Mouse (Mus musculus) liver, adult 2 months (tissue): ENCODE results near the gene Castor1.

ENCODE experiments used
- CTCF ChIP-seq: fragments of 200-500 bp; IDR thresholded peaks from 2 replicates; pipeline ENCODE4 v1.5.1; 2011; ENCODE audit warnings: low read depth, low read length, control low read depth
- POLR2A ChIP-seq: fragments of 200-500 bp; IDR thresholded peaks from 2 replicates; pipeline ENCODE4 v1.6.1; 2011; ENCODE audit warnings: low read length, control low read depth; ENCODE audit not compliant: insufficient read depth; ENCODE audit errors: extremely low read depth

- no peak for TF ChIP-seq POLR2A
- no peak for TF ChIP-seq CTCF
These were observed 36.0 kb upstream of the Castor1 start for GRCm38 (mm10) chr11:4182061-4182460.
